Mouse (Mus musculus) embryo, embryonic 11 days (tissue): ENCODE results near the gene Tnik.
A peak's percentile ranks its signal among the peaks of the same experiment; 100 is the strongest.

ENCODE experiments used
- DNase-seq: peaks from one replicate; pipeline ENCODE4 v3.0.0-alpha.2; 2015

The Tnik gene

GRCm38 (mm10) chr3:28263002-28263947 lies at the start of gene Tnik:
TSS of gene Tnik (plus strand) at chr3:28263214.
- DNase-seq: peak; percentile 81

GRCm38 (mm10) chr3:28214886-28215311 lies 48.1 kb upstream of the Tnik start:
- no peak for DNase-seq

- no peak for DNase-seq
Measured at GRCm38 (mm10) chr3:28217001-28217400, 46.0 kb upstream of the Tnik start.

GRCm38 (mm10) chr3:28219533-28219932 lies 43.5 kb upstream of the Tnik start:
- DNase-seq: no peak

- no peak for DNase-seq
Measured at GRCm38 (mm10) chr3:28219964-28220363, 43.0 kb upstream of the Tnik start.

GRCm38 (mm10) chr3:28224437-28225356 lies 38.3 kb upstream of the Tnik start:
- peak; percentile 28 for DNase-seq

- DNase-seq: no peak
Measured at GRCm38 (mm10) chr3:28225357-28225905, 37.6 kb upstream of the Tnik start.

- no peak for DNase-seq
Measured at GRCm38 (mm10) chr3:28226181-28226580, 36.8 kb upstream of the Tnik start.

- DNase-seq: no peak
Measured at GRCm38 (mm10) chr3:28228930-28229329, 34.1 kb upstream of the Tnik start.

GRCm38 (mm10) chr3:28229503-28229902 lies 33.5 kb upstream of the Tnik start:
- DNase-seq: no peak

GRCm38 (mm10) chr3:28232885-28233284 lies 30.1 kb upstream of the Tnik start:
- no peak for DNase-seq

- no peak for DNase-seq
Measured at GRCm38 (mm10) chr3:28234179-28234578, 28.8 kb upstream of the Tnik start.

GRCm38 (mm10) chr3:28236689-28237088 lies 26.3 kb upstream of the Tnik start:
- DNase-seq: no peak

GRCm38 (mm10) chr3:28238136-28238535 lies 24.9 kb upstream of the Tnik start:
- no peak for DNase-seq

GRCm38 (mm10) chr3:28242561-28242960 lies 20.5 kb upstream of the Tnik start:
- no peak for DNase-seq

GRCm38 (mm10) chr3:28244244-28244890 lies 18.6 kb upstream of the Tnik start:
- DNase-seq: no peak

- DNase-seq: no peak
Measured at GRCm38 (mm10) chr3:28248255-28248957, 14.6 kb upstream of the Tnik start.

- DNase-seq: no peak
Measured at GRCm38 (mm10) chr3:28255711-28256110, 7.3 kb upstream of the Tnik start.

- peak; percentile 77 for DNase-seq
Measured at GRCm38 (mm10) chr3:28262371-28263001, 528 bp upstream of the Tnik start.

- peak; percentile 49 for DNase-seq
Measured at GRCm38 (mm10) chr3:28263948-28264840, 1.2 kb downstream of the Tnik start.

- no peak for DNase-seq
Measured at GRCm38 (mm10) chr3:28264841-28265150, 1.8 kb downstream of the Tnik start.
